Mouse (Mus musculus) heart, postnatal 0 days (tissue): ENCODE results near the gene Dcbld1.

Experiments used
- CTCF ChIP-seq: IDR thresholded peaks from 2 replicates; pipeline ENCODE4 v1.5.1; 2016; ENCODE audit warnings: antibody characterized with exemption, control low read depth, low read depth
- EP300 ChIP-seq: IDR thresholded peaks from 2 replicates; pipeline ENCODE4 v1.6.1; 2016; ENCODE audit warnings: antibody characterized with exemption, low read depth

DNA sequence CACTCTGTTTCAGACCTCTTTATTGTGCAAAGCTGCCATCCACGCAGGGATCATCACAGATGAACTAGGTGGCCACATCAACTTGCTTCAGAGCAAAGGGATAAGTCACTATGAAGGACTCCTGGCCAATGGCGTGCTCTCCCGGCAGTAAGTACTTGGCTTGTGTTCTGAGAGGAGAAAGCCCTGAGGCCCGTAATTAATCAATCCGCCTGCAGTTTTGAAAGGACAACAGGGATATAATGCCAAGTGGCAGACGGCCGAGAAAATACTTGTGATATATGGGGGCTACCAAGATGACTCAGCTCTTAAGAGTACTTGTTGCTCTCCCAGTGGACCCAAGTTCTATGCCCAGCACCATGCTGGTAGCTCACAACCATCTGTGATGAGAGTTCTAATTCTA is 71.2 kb downstream of the Dcbld1 start:
- TF ChIP-seq EP300 (no peak), CTCF (no peak)
